Mouse (Mus musculus): ENCODE measurements around the gene Kctd2.
"Not testable (repeated sequence)": the region's sequence is repeated elsewhere in the genome, so short reads cannot be mapped to it uniquely, and the experiment has no call there.

Gene Kctd2

GRCm38 (mm10) chr11:115419531-115420237, at the start of gene Kctd2, which contains the start of gene Atp5h:
Gene Kctd2 (plus strand): TSS chr11:115420128.
Gene Atp5h (minus strand): TSS chr11:115419962.
- DNase-seq, result peak; percentile 97

GRCm38 (mm10) chr11:115370368-115370767, 49.6 kb upstream of the Kctd2 start:
- no peak for DNase-seq

GRCm38 (mm10) chr11:115371354-115371753, 48.6 kb upstream of the Kctd2 start:
- no peak for DNase-seq

- no peak for DNase-seq
Observed at GRCm38 (mm10) chr11:115372015-115372414, 47.9 kb upstream of the Kctd2 start.

- no peak for DNase-seq
Observed at GRCm38 (mm10) chr11:115372737-115373136, 47.2 kb upstream of the Kctd2 start.

- peak; percentile 70 for DNase-seq
Observed at GRCm38 (mm10) chr11:115373805-115374694, 45.9 kb upstream of the Kctd2 start.

- no peak for DNase-seq
Observed at GRCm38 (mm10) chr11:115374695-115375425, 45.1 kb upstream of the Kctd2 start.

GRCm38 (mm10) chr11:115376722-115377121, 43.2 kb upstream of the Kctd2 start:
- no peak for DNase-seq

GRCm38 (mm10) chr11:115377254-115377653, 42.7 kb upstream of the Kctd2 start:
- no peak for DNase-seq

GRCm38 (mm10) chr11:115377854-115378253, 42.1 kb upstream of the Kctd2 start:
- no peak for DNase-seq

GRCm38 (mm10) chr11:115381276-115381675, 38.7 kb upstream of the Kctd2 start:
- no peak for DNase-seq

- peak; percentile 95 for DNase-seq
Observed at GRCm38 (mm10) chr11:115381743-115382539, 38.0 kb upstream of the Kctd2 start, which contains the start of gene Cdr2l. Gene Cdr2l (plus strand): TSS chr11:115381916.

- no peak for DNase-seq
Observed at GRCm38 (mm10) chr11:115382891-115383290, 37.0 kb upstream of the Kctd2 start.

GRCm38 (mm10) chr11:115383701-115384474, 36.0 kb upstream of the Kctd2 start:
- DNase-seq, result peak; percentile 49

- peak; percentile 54 for DNase-seq
Observed at GRCm38 (mm10) chr11:115384587-115384986, 35.3 kb upstream of the Kctd2 start.

- DNase-seq, result not testable (repeated sequence)
Observed at GRCm38 (mm10) chr11:115386859-115387258, 33.1 kb upstream of the Kctd2 start.

GRCm38 (mm10) chr11:115391358-115391757, 28.6 kb upstream of the Kctd2 start:
- no peak for DNase-seq

GRCm38 (mm10) chr11:115393721-115394325, 26.1 kb upstream of the Kctd2 start:
- no peak for DNase-seq

- DNase-seq, result no peak
Observed at GRCm38 (mm10) chr11:115398085-115398484, 21.8 kb upstream of the Kctd2 start.

- DNase-seq, result no peak
Observed at GRCm38 (mm10) chr11:115400126-115400525, 19.8 kb upstream of the Kctd2 start.
